13 mouse cellular contexts compared by ENCODE assay signal in genomic region chr3:90209908-90210566, GRCm38 (mm10). TPM values are rescaled to one million over a fixed set of nuclear protein-coding genes. Genes with fewer than 3 reads are reported as not detected.
"Had no signal": no experiment of that assay in that cellular context is flagged by ENCODE, and none has a peak within 500 bp of the region (broad histone marks: within the 10 kb centered on the region; RNA-seq: fewer than 3 reads in every experiment).

No protein-coding gene starts in this region.

- DNase-seq: kidney, adult 18-20 months; kidney, postnatal 14 days; left cerebral cortex, postnatal 4 days; lung, adult 2 months; lung, postnatal 36 days; right cerebral cortex, postnatal 14 days; thymus, postnatal 4 days had no signal

- H3K27ac ChIP-seq: kidney, embryonic 15.5 days; liver, embryonic 14.5 days; midbrain, embryonic 10.5 days; midbrain, embryonic 15.5 days had no signal

- H3K9ac ChIP-seq: kidney, embryonic 15.5 days; midbrain, embryonic 15.5 days had no signal

- ATAC-seq: lung, postnatal 0 days; midbrain, embryonic 15.5 days had no signal

- H3K27me3 ChIP-seq: kidney, embryonic 15.5 days; midbrain, embryonic 15.5 days had no signal

- H3K4me3 ChIP-seq: kidney, embryonic 15.5 days; midbrain, embryonic 10.5 days; midbrain, embryonic 15.5 days had no signal

- H3K9me3 ChIP-seq: kidney, embryonic 15.5 days; midbrain, embryonic 10.5 days; midbrain, embryonic 15.5 days had no signal

- H3K4me2 ChIP-seq: kidney, embryonic 15.5 days; midbrain, embryonic 15.5 days had no signal

RNA-seq across cellular contexts. Expression of gene Creb3l4, which starts 33.3 kb away (rescaled TPM):
- total RNA-seq: layer of hippocampus, postnatal 14 days had no signal
